Mouse (Mus musculus) neural tube, embryonic 13.5 days (tissue): ENCODE measurements around the gene Sgsm1. TPM values are rescaled to one million over a fixed set of nuclear protein-coding genes. Genes with fewer than 3 reads are reported as not detected.

ENCODE experiments used
- ATAC-seq: fragments of 200-750 bp; cut with Nextera tagmentation; 2 replicates; pipeline ENCODE4 v1.8.0; 2017; ENCODE audit warnings: low read depth, mild to moderate bottlenecking, moderate TSS enrichment, moderate library complexity
- H3K27ac ChIP-seq: fragments of 300-500 bp; sonication (generic); replicated peaks from 2 replicates; pipeline ENCODE4 v1.5.1; 2015; ENCODE audit warnings: moderate library complexity, mild to moderate bottlenecking, inconsistent platforms
- H3K27me3 ChIP-seq: fragments of 300-500 bp; sonication (generic); 2 replicates; pipeline ENCODE4 v1.6.1; 2015; ENCODE audit warnings: mild to moderate bottlenecking, inconsistent platforms
- H3K36me3 ChIP-seq: fragments of 300-500 bp; sonication (generic); 2 replicates; pipeline ENCODE4 v1.6.1; 2015; ENCODE audit warnings: mild to moderate bottlenecking, inconsistent platforms
- H3K4me1 ChIP-seq: fragments of 300-500 bp; sonication (generic); replicated peaks from 2 replicates; pipeline ENCODE4 v1.6.1; 2015; ENCODE audit warnings: inconsistent platforms
- H3K4me2 ChIP-seq: fragments of 300-500 bp; sonication (generic); 2 replicates; pipeline ENCODE4 v1.6.1; 2015; ENCODE audit warnings: inconsistent platforms, mild to moderate bottlenecking, moderate library complexity
- H3K4me3 ChIP-seq: fragments of 300-500 bp; sonication (generic); 2 replicates; pipeline ENCODE4 v1.5.1; 2015; ENCODE audit warnings: mild to moderate bottlenecking, inconsistent platforms
- H3K9ac ChIP-seq: fragments of 300-500 bp; sonication (generic); 2 replicates; pipeline ENCODE4 v1.6.1; 2015; ENCODE audit warnings: moderate library complexity, mild to moderate bottlenecking, inconsistent platforms
- H3K9me3 ChIP-seq: fragments of 300-500 bp; sonication (generic); 2 replicates; pipeline ENCODE4 v1.6.1; 2016; ENCODE audit warnings: inconsistent platforms
- WGBS: fragments of 180-500 bp; shearing (Covaris S2); methylation state at CpG from one replicate; pipeline ENCODE4 v1.1.7; 2015; 5-methylcytosine and 5-hydroxymethylcytosine counted together
- polyA plus RNA-seq: library from polyadenylated mRNA; unstranded; fragments of >200 nt; fragmentation: Nextera tagmentation; extraction: Ambion mirVana; gene quantifications from 2 replicates; pipeline ENCODE4 v1.2.1, GENCODE M21; 2015

Sgsm1 gene
- polyA plus RNA-seq, 1 experiment from 2014 or later = 16.5 TPM

- H3K4me3 ChIP-seq = no peak overlapping the region
- 55% methylated on average over 8 of the region's 8 CpGs for WGBS
- no peak overlapping the region for H3K4me2 ChIP-seq
- peaks cover 35% of the 10 kb centered on the region for H3K27me3 ChIP-seq
- H3K9me3 ChIP-seq = no peaks in the 10 kb centered on the region
- no peak overlapping the region for H3K27ac ChIP-seq
- H3K36me3 ChIP-seq = no peaks in the 10 kb centered on the region
- H3K9ac ChIP-seq = no peak overlapping the region
- H3K4me1 ChIP-seq = peaks cover 22% of the 10 kb centered on the region
- 0 out of 2 replicates have a peak, but pooled peaks have one; percentile 19 for ATAC-seq
Measured at GRCm38 (mm10) chr5:113292832-113293231, 17.8 kb downstream of the Sgsm1 start.

GRCm38 (mm10) chr5:113292179-113292578, 18.4 kb downstream of the Sgsm1 start:
- Histone ChIP-seq H3K27me3 (peaks cover 41% of the 10 kb centered on the region), H3K9ac (no peak overlapping the region), H3K4me1 (peaks cover 27% of the 10 kb centered on the region), H3K4me2 (no peak overlapping the region), H3K4me3 (no peak overlapping the region), H3K36me3 (no peaks in the 10 kb centered on the region), H3K9me3 (no peaks in the 10 kb centered on the region), H3K27ac (no peak overlapping the region)
- 14% methylated on average over 8 of the region's 8 CpGs for WGBS
- ATAC-seq = no peak

- H3K36me3 ChIP-seq = 0 out of 2 replicates have a peak, but pooled peaks cover 2% of the 10 kb centered on the region
- H3K9ac ChIP-seq = no peak overlapping the region
- peaks cover 30% of the 10 kb centered on the region for H3K4me1 ChIP-seq
- no peak overlapping the region for H3K27ac ChIP-seq
- 89% methylated on average over 4 of the region's 4 CpGs for WGBS
- no peak overlapping the region for H3K4me2 ChIP-seq
- peaks cover 47% of the 10 kb centered on the region for H3K27me3 ChIP-seq
- H3K4me3 ChIP-seq = no peak overlapping the region
- no peak for ATAC-seq
- no peaks in the 10 kb centered on the region for H3K9me3 ChIP-seq
Measured at GRCm38 (mm10) chr5:113291125-113291524, 19.5 kb downstream of the Sgsm1 start.

- 34% methylated on average over 14 of the region's 14 CpGs for WGBS
Measured at GRCm38 (mm10) chr5:113290149-113290548, 20.4 kb downstream of the Sgsm1 start.

GRCm38 (mm10) chr5:113288490-113288889, 22.1 kb downstream of the Sgsm1 start:
- 40% methylated on average over 13 of the region's 13 CpGs for WGBS

More at GRCm38 (mm10) chr5:113290149-113290548, 20.4 kb downstream of the Sgsm1 start:
- no peak for ATAC-seq
- H3K27ac ChIP-seq = no peak overlapping the region
- H3K27me3 ChIP-seq = peaks cover 56% of the 10 kb centered on the region
- H3K9me3 ChIP-seq = no peaks in the 10 kb centered on the region
- no peak overlapping the region for H3K9ac ChIP-seq
- no peak overlapping the region for H3K4me2 ChIP-seq
- H3K4me1 ChIP-seq = peaks cover 26% of the 10 kb centered on the region
- peaks cover 12% of the 10 kb centered on the region; the same call in 1 of the 2 replicates for H3K36me3 ChIP-seq
- no peak overlapping the region for H3K4me3 ChIP-seq

DNA sequence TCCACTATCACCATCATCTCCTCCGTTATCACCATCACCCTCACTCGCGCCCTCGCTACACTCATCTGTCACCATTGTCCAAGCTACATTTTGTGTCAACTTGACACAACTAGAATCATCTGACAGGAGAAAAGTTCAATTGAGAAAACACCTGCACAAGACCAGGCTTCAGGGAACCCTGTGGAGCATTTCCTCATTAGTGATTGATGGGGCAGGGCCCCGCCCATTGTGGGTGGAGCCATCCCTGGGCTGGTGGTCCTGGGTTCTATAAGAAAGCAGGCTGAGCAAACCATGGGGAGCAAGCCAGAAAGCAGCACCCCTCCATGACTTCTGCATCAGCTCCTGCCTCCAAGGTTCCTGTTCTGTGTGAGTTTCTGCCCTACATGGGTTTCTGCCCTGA, 22.8 kb downstream of the Sgsm1 start:
- Histone ChIP-seq H3K9me3 (no peaks in the 10 kb centered on the region), H3K36me3 (peaks cover 32% of the 10 kb centered on the region), H3K4me2 (no peak overlapping the region), H3K27ac (no peak overlapping the region), H3K27me3 (peaks cover 56% of the 10 kb centered on the region), H3K4me3 (no peak overlapping the region), H3K9ac (no peak overlapping the region), H3K4me1 (peaks cover 24% of the 10 kb centered on the region)
- ATAC-seq = no peak
- 48% methylated on average over 5 of the region's 5 CpGs for WGBS

More at GRCm38 (mm10) chr5:113288490-113288889, 22.1 kb downstream of the Sgsm1 start:
- H3K4me2 ChIP-seq = no peak overlapping the region
- H3K4me1 ChIP-seq = peaks cover 26% of the 10 kb centered on the region
- H3K27me3 ChIP-seq = peaks cover 56% of the 10 kb centered on the region
- peaks cover 27% of the 10 kb centered on the region for H3K36me3 ChIP-seq
- no peak overlapping the region for H3K9ac ChIP-seq
- H3K9me3 ChIP-seq = no peaks in the 10 kb centered on the region
- no peak for ATAC-seq
- no peak overlapping the region for H3K27ac ChIP-seq
- no peak overlapping the region for H3K4me3 ChIP-seq

- Histone ChIP-seq H3K4me2 (peak overlapping the region; percentile 49), H3K9me3 (no peaks in the 10 kb centered on the region), H3K4me3 (peak overlapping the region; percentile 23), H3K27me3 (peaks cover 56% of the 10 kb centered on the region), H3K36me3 (peaks cover 40% of the 10 kb centered on the region), H3K27ac (no peak overlapping the region), H3K4me1 (peaks cover 15% of the 10 kb centered on the region), H3K9ac (peak overlapping the region; percentile 54)
- peak; percentile 46; the same call in 1 of the 2 replicates for ATAC-seq
- 3% methylated on average over 58 of the region's 60 CpGs for WGBS
Measured at GRCm38 (mm10) chr5:113286591-113287520, 23.7 kb downstream of the Sgsm1 start.

GRCm38 (mm10) chr5:113286048-113286447, 24.5 kb downstream of the Sgsm1 start:
- no peaks in the 10 kb centered on the region for H3K9me3 ChIP-seq
- no peak overlapping the region for H3K27ac ChIP-seq
- WGBS = 79% methylated on average over 11 of the region's 11 CpGs
- ATAC-seq = no peak
- H3K4me2 ChIP-seq = no peak overlapping the region
- no peak overlapping the region for H3K9ac ChIP-seq
- peaks cover 53% of the 10 kb centered on the region for H3K27me3 ChIP-seq
- peaks cover 46% of the 10 kb centered on the region for H3K36me3 ChIP-seq
- peaks cover 11% of the 10 kb centered on the region for H3K4me1 ChIP-seq
- no peak overlapping the region for H3K4me3 ChIP-seq

DNA sequence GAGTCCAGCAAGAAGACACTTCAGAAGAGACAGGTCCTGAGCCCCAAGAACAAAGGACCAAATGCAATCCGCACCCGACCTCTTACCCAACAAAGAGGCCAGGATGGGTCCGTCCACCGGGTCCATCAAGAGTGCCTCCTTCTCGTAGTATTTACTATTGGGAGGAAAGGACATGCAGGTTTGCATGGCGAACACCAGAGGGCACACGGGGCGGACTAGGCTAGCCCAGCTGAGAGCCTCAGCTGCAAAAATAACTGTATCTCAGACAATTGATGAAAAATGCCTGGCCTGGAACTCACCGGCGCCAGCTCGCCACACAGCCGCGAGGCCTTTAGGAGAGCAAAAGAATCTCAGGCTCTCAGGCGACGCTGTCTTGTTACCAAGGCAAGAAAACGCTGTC, 25.0 kb downstream of the Sgsm1 start:
- peaks cover 51% of the 10 kb centered on the region for H3K36me3 ChIP-seq
- no peak overlapping the region for H3K27ac ChIP-seq
- no peaks in the 10 kb centered on the region for H3K9me3 ChIP-seq
- no peak overlapping the region for H3K9ac ChIP-seq
- no peak overlapping the region for H3K4me2 ChIP-seq
- H3K4me1 ChIP-seq = peaks cover 11% of the 10 kb centered on the region
- ATAC-seq = no peak
- 63% methylated on average over 16 of the region's 16 CpGs for WGBS
- H3K4me3 ChIP-seq = no peak overlapping the region
- peaks cover 48% of the 10 kb centered on the region for H3K27me3 ChIP-seq

GRCm38 (mm10) chr5:113283726-113284125, 26.9 kb downstream of the Sgsm1 start:
- Histone ChIP-seq H3K36me3 (peaks cover 60% of the 10 kb centered on the region), H3K4me2 (no peak overlapping the region), H3K9ac (no peak overlapping the region), H3K4me1 (peaks cover 11% of the 10 kb centered on the region), H3K9me3 (no peaks in the 10 kb centered on the region), H3K27me3 (peaks cover 30% of the 10 kb centered on the region), H3K4me3 (no peak overlapping the region), H3K27ac (no peak overlapping the region)
- ATAC-seq = no peak
- WGBS = 75% methylated on average over 2 of the region's 2 CpGs

- 93% methylated on average over 7 of the region's 7 CpGs for WGBS
- H3K27me3 ChIP-seq = peaks cover 12% of the 10 kb centered on the region
- H3K9ac ChIP-seq = no peak overlapping the region
- H3K4me2 ChIP-seq = no peak overlapping the region
- no peak overlapping the region for H3K4me3 ChIP-seq
- H3K9me3 ChIP-seq = no peaks in the 10 kb centered on the region
- H3K27ac ChIP-seq = no peak overlapping the region
- ATAC-seq = no peak
- no peaks in the 10 kb centered on the region for H3K4me1 ChIP-seq
- peaks cover 81% of the 10 kb centered on the region for H3K36me3 ChIP-seq
Measured at GRCm38 (mm10) chr5:113281557-113281956, 29.0 kb downstream of the Sgsm1 start.

- Histone ChIP-seq H3K27ac (no peak overlapping the region), H3K9me3 (no peaks in the 10 kb centered on the region), H3K4me3 (peak overlapping the region; percentile 5; the same call in 1 of the 2 replicates), H3K4me1 (no peaks in the 10 kb centered on the region), H3K36me3 (peaks cover 83% of the 10 kb centered on the region), H3K4me2 (peak overlapping the region; percentile 32), H3K9ac (no peak overlapping the region), H3K27me3 (peaks cover under 1% of the 10 kb centered on the region; the same call in 1 of the 2 replicates)
- ATAC-seq = peak; percentile 34; the same call in 1 of the 2 replicates
- WGBS = 32% methylated on average over 15 of the region's 15 CpGs
Measured at GRCm38 (mm10) chr5:113280138-113280856, 30.3 kb downstream of the Sgsm1 start.
